Mouse (Mus musculus) stomach, embryonic 14.5 days (tissue): ENCODE data around the gene Dmrt3. TPM values are rescaled to one million over a fixed set of nuclear protein-coding genes. Genes with fewer than 3 reads are reported as not detected.

ENCODE experiments used
- ATAC-seq: fragments of 200-750 bp; cut with Nextera tagmentation; 2 replicates; pipeline ENCODE4 v1.8.0; 2017; ENCODE audit warnings: low read depth, moderate TSS enrichment; ENCODE audit not compliant: insufficient number of reproducible peaks, insufficient read depth, low FRiP score
- H3K27ac ChIP-seq: fragments of 300-500 bp; sonication (generic); 2 replicates; pipeline ENCODE4 v1.5.1; 2014; ENCODE audit warnings: mild to moderate bottlenecking, low read length, moderate library complexity, mixed read lengths
- H3K27me3 ChIP-seq: fragments of 300-500 bp; sonication (generic); 2 replicates; pipeline ENCODE4 v1.6.1; 2014; ENCODE audit warnings: low read length, control low read depth, mixed read lengths; ENCODE audit not compliant: control insufficient read depth, insufficient read depth
- H3K36me3 ChIP-seq: fragments of 300-500 bp; sonication (generic); 2 replicates; pipeline ENCODE4 v1.6.1; 2014; ENCODE audit warnings: mild to moderate bottlenecking, control low read depth, low read length, moderate library complexity, mixed read lengths; ENCODE audit not compliant: control insufficient read depth, insufficient read depth
- H3K4me1 ChIP-seq: fragments of 300-500 bp; sonication (generic); 2 replicates; pipeline ENCODE4 v1.6.1; 2014; ENCODE audit warnings: low read length, control low read depth, mixed read lengths; ENCODE audit not compliant: control insufficient read depth, insufficient read depth
- H3K4me2 ChIP-seq: fragments of 300-500 bp; sonication (generic); replicated peaks from 2 replicates; pipeline ENCODE4 v1.6.1; 2014; ENCODE audit warnings: low read depth, low read length, control low read depth
- H3K4me3 ChIP-seq: fragments of 300-500 bp; sonication (generic); 2 replicates; pipeline ENCODE4 v1.5.1; 2014; ENCODE audit warnings: low read depth, low read length, control low read depth
- H3K9ac ChIP-seq: fragments of 300-500 bp; sonication (generic); replicated peaks from 2 replicates; pipeline ENCODE4 v1.6.1; 2014; ENCODE audit warnings: low read depth, mild to moderate bottlenecking, control low read depth, low read length, moderate library complexity, mixed read lengths
- H3K9me3 ChIP-seq: fragments of 300-500 bp; sonication (generic); 2 replicates; pipeline ENCODE4 v1.6.1; 2016; ENCODE audit warnings: low read depth, low read length, control low read depth; ENCODE audit not compliant: control insufficient read depth
- WGBS: fragments of 180-500 bp; shearing (Covaris S2); extraction: QIAGEN DNeasy Blood & Tissue Kit; methylation state at CpG from one replicate; pipeline ENCODE4 v1.1.7; 2014; 5-methylcytosine and 5-hydroxymethylcytosine counted together
- polyA plus RNA-seq: library from polyadenylated mRNA; unstranded; fragments of >200 nt; fragmentation: Nextera tagmentation; extraction: Ambion mirVana; gene quantifications from 2 replicates; pipeline ENCODE4 v1.2.1, GENCODE M21; 2014

The Dmrt3 gene
- polyA plus RNA-seq = 1.0 and 1.9 TPM in 2 replicates

GRCm38 (mm10) chr19:25610015-25610410 is at the start of gene Dmrt3:
Gene Dmrt3, plus strand, starts transcription at chr19:25610301.
- H3K9ac ChIP-seq = no peak within 1 kb of the TSS

GRCm38 (mm10) chr19:25564430-25564829 is 45.7 kb upstream of the Dmrt3 start:
- Histone ChIP-seq H3K36me3 (no peaks in the 10 kb centered on the region), H3K27ac (no peak overlapping the region), H3K4me2 (no peak overlapping the region), H3K9ac (no peak overlapping the region), H3K27me3 (no peaks in the 10 kb centered on the region), H3K4me1 (no peaks in the 10 kb centered on the region), H3K4me3 (no peak overlapping the region), H3K9me3 (peaks cover 3% of the 10 kb centered on the region; the same call in 1 of the 2 replicates)
- 71% methylated on average over 12 of the region's 12 CpGs for WGBS
- no peak for ATAC-seq

More at GRCm38 (mm10) chr19:25610015-25610410, at the start of gene Dmrt3:
- under 1% methylated on average over 22 of the region's 29 CpGs for WGBS
- ATAC-seq = peak; percentile 20; the same call in 1 of the 2 replicates
- H3K27ac ChIP-seq = no peak within 1 kb of the TSS
- H3K9me3 ChIP-seq = no peaks in the 10 kb centered on the region
- H3K4me3 ChIP-seq = peak within 1 kb of the TSS; percentile 34
- peaks cover 9% of the 10 kb centered on the region; the same call in 1 of the 2 replicates for H3K4me1 ChIP-seq
- H3K27me3 ChIP-seq = peaks cover 81% of the 10 kb centered on the region
- H3K36me3 ChIP-seq = no peaks in the 10 kb centered on the region
- H3K4me2 ChIP-seq = peak within 1 kb of the TSS; percentile 53

- H3K9me3 ChIP-seq = no peaks in the 10 kb centered on the region
Measured at GRCm38 (mm10) chr19:25569778-25570177, 40.3 kb upstream of the Dmrt3 start.

GRCm38 (mm10) chr19:25574431-25574830 is 35.7 kb upstream of the Dmrt3 start:
- Histone ChIP-seq H3K36me3 (no peaks in the 10 kb centered on the region), H3K9me3 (peaks cover 3% of the 10 kb centered on the region; the same call in 1 of the 2 replicates), H3K4me1 (peaks cover 8% of the 10 kb centered on the region; the same call in 1 of the 2 replicates), H3K27ac (no peak overlapping the region), H3K9ac (no peak overlapping the region), H3K4me2 (no peak overlapping the region), H3K4me3 (no peak overlapping the region), H3K27me3 (peaks cover 3% of the 10 kb centered on the region; the same call in 1 of the 2 replicates)
- no peak for ATAC-seq
- 25% methylated on average over 10 of the region's 10 CpGs for WGBS

More at GRCm38 (mm10) chr19:25569778-25570177, 40.3 kb upstream of the Dmrt3 start:
- Histone ChIP-seq H3K4me2 (no peak overlapping the region), H3K4me1 (no peaks in the 10 kb centered on the region; the same call in 1 of the 2 replicates), H3K27ac (no peak overlapping the region), H3K36me3 (no peaks in the 10 kb centered on the region), H3K9ac (no peak overlapping the region), H3K27me3 (peaks cover 3% of the 10 kb centered on the region; the same call in 1 of the 2 replicates), H3K4me3 (no peak overlapping the region)
- 71% methylated on average over 7 of the region's 7 CpGs for WGBS
- no peak for ATAC-seq

GRCm38 (mm10) chr19:25574981-25575814 is 34.9 kb upstream of the Dmrt3 start:
- WGBS = 3% methylated on average over 17 of the region's 17 CpGs
- Histone ChIP-seq H3K4me3 (no peak overlapping the region), H3K9ac (no peak overlapping the region), H3K4me1 (peaks cover 8% of the 10 kb centered on the region; the same call in 1 of the 2 replicates), H3K4me2 (peak overlapping the region; percentile 29), H3K27me3 (peaks cover 3% of the 10 kb centered on the region; the same call in 1 of the 2 replicates), H3K36me3 (no peaks in the 10 kb centered on the region), H3K9me3 (peaks cover 3% of the 10 kb centered on the region; the same call in 1 of the 2 replicates), H3K27ac (no peak overlapping the region)
- no peak for ATAC-seq

- Histone ChIP-seq H3K27me3 (peaks cover 3% of the 10 kb centered on the region; the same call in 1 of the 2 replicates), H3K4me3 (no peak overlapping the region), H3K9me3 (peaks cover 3% of the 10 kb centered on the region; the same call in 1 of the 2 replicates), H3K36me3 (no peaks in the 10 kb centered on the region), H3K9ac (no peak overlapping the region), H3K27ac (no peak overlapping the region), H3K4me1 (peaks cover 8% of the 10 kb centered on the region; the same call in 1 of the 2 replicates), H3K4me2 (no peak overlapping the region)
- no peak for ATAC-seq
- WGBS = 94% methylated on average over 2 of the region's 2 CpGs
Measured at GRCm38 (mm10) chr19:25578358-25578757, 31.7 kb upstream of the Dmrt3 start.

GRCm38 (mm10) chr19:25579440-25579839 is 30.7 kb upstream of the Dmrt3 start:
- no peaks in the 10 kb centered on the region for H3K36me3 ChIP-seq
- no peak for ATAC-seq
- peaks cover 8% of the 10 kb centered on the region; the same call in 1 of the 2 replicates for H3K4me1 ChIP-seq
- 87% methylated on average over 2 of the region's 2 CpGs for WGBS
- no peak overlapping the region for H3K9ac ChIP-seq
- no peak overlapping the region for H3K4me3 ChIP-seq
- H3K4me2 ChIP-seq = no peak overlapping the region
- peaks cover 3% of the 10 kb centered on the region; the same call in 1 of the 2 replicates for H3K9me3 ChIP-seq
- peaks cover 1% of the 10 kb centered on the region; the same call in 1 of the 2 replicates for H3K27me3 ChIP-seq
- no peak overlapping the region for H3K27ac ChIP-seq

GRCm38 (mm10) chr19:25597717-25598232 is 12.3 kb upstream of the Dmrt3 start:
- Histone ChIP-seq H3K4me3 (no peak overlapping the region), H3K36me3 (no peaks in the 10 kb centered on the region), H3K27ac (no peak overlapping the region), H3K4me1 (no peaks in the 10 kb centered on the region), H3K9me3 (no peaks in the 10 kb centered on the region), H3K4me2 (no peak overlapping the region), H3K27me3 (peaks cover 39% of the 10 kb centered on the region), H3K9ac (no peak overlapping the region)
- no peak for ATAC-seq
- 81% methylated on average over 3 of the region's 3 CpGs for WGBS
